Mouse (Mus musculus): ENCODE measurements around the gene 2310061I04Rik.
"Not testable (repeated sequence)": the region's sequence is repeated elsewhere in the genome, so short reads cannot be mapped to it uniquely, and the experiment has no call there.

2310061I04Rik gene

GRCm38 (mm10) chr17:35896781-35897643, at the start of gene 2310061I04Rik:
Gene 2310061I04Rik (minus strand): TSS chr17:35897431.
- DNase-seq (ENCODE audit: low read depth): peak; percentile 82

DNA sequence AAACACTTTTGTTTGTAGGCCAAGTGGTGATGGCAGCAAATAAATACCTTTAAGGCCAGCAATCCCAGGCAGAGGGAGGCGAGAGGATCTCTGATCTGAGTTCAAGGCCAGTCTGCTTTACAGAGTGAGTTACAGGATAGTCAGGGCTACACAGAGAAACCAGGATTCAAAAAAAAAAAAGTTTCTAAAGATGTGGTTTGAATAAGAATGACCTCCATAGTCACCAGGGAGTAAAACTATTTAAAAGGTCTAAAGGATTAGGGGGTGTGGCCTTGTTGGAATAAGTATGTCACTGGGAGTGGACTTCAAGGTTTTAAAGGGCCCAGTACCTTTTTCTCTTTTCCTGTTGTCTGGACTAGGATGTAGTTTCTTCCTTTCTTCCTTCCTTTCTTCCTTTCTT, 42.7 kb upstream of the 2310061I04Rik start:
- no peak for DNase-seq (ENCODE audit: low read depth)

DNA sequence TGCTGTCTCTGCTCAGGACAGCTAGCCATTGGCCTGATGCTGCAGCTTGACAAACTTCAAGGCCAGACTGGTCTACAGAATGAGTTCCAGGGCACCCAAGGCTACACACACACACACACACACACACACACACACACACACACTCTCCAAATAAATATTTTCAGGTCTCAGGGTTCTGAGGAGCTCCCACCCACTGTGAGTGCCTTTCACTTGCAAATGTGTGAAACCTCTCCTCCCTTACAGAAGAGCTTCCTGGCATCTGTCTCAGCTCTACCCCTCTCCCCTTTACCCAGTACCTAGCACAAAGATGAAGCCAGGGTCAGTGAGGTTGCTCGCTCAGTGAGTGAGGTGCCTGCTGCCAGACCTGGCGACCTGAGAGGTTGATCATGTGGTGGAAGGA, 41.9 kb upstream of the 2310061I04Rik start:
- no peak for DNase-seq (ENCODE audit: low read depth)

DNA sequence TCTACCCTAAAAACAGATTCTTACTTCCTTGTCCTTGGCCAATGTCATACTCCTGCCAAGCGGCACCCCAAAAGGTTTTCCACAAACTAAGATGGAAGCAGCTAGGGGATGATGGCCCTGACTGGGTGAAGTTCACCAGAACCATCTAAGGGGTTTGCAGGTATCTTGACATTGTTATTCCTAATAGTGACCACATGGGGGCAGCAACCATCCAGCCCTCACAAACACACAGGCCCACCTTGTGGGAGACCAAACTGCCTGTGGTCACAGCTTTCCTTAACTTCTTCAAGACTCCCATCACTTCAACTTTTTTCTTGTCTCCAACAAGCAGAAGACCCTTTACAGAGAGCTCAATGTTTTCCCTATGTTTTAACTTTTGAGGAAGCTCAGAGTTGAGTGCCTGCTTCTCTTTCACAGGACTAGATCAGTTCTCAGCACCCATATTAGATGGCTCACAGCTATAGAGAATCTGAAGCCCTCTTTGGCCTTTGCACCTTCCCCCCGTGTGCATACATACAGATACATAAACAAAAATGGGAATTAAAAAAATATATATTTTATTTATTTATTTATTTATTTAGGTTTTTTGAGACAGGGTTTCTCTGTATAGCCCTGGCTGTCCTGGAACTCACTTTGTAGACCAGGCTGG, 40.6 kb upstream of the 2310061I04Rik start:
- peak; percentile 54 for DNase-seq (ENCODE audit: low read depth)

GRCm38 (mm10) chr17:35935763-35936162, 38.5 kb upstream of the 2310061I04Rik start:
- DNase-seq (ENCODE audit: low read depth): not testable (repeated sequence)

DNA sequence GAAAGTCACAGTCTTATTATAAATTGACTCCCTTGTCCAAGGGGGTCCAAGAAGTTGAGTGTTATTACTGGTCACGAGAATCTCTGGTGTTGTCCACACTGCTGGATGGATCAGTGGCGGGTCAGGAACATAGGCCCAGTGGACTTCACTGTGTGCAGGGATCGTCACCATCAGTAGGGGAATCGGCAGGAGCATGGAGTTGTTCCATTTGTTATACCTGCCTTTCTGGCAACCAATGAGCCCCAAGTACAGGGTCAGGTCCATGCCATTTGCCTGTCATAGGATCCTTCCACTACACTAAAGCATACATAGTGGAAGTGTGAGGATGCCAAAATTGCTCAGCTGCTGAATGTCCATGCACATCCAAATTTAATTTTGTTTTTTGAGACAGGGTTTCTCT, 35.4 kb upstream of the 2310061I04Rik start:
- no peak for DNase-seq (ENCODE audit: low read depth)

DNA sequence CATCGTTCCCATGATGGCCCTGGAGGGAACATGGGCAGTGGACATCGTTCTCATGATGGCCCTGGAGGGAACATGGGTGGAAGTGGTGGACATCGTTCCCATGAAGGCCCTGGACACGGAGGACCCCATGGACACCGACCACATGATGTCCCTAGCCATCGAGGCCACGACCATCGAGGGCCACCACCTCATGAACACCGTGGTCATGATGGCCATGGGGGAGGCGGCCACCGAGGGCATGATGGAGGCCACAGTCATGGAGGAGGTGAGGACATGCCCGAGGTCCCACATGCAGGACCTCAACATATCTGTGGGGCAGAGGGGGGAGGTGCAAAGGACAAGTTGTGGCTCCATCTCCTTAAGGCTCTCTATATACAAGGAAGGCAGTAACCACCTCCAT, 33.4 kb upstream of the 2310061I04Rik start:
- DNase-seq (ENCODE audit: low read depth): no peak

DNA sequence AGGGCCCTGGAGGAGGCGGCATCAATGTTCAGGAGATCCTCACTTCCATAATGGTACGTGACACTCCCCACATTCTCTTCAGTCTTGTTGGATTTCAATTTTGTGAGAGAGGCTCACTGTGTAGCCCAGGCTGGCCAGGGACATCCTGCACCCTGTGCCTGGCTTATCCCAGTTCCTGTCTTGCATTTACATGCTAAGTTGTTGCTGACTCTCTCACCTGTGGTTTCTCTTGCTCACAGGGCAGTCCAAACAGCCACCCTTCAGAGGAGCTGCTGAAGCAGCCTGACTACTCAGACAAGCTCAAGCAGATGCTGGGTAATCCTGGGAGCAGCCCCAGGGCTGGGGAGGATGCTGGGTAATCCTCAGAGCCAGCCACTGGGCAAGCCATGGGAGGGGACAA, 32.3 kb upstream of the 2310061I04Rik start:
- no peak for DNase-seq (ENCODE audit: low read depth)

DNA sequence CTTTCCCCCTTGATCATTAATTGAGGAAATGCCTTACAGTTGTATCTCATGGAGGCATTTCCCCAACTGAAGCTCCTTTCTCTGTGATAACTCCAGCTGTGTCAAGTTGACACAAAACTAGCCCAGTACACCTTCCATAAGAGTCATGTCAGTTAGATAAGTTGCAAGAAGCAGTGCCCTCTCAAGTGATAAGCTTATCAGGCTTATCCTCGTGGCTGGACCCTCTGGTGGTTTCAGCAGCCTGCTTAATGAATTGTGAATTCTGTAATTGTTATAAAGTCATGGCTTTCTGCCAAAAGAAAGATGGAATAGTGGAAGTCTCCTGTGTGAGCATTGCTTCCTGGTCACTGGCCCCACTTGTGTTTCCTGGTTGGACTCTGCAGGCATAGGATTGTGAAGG, 30.2 kb upstream of the 2310061I04Rik start:
- peak; percentile 49 for DNase-seq (ENCODE audit: low read depth)

GRCm38 (mm10) chr17:35923281-35923680, 26.1 kb upstream of the 2310061I04Rik start:
- no peak for DNase-seq (ENCODE audit: low read depth)

GRCm38 (mm10) chr17:35922566-35922965, 25.3 kb upstream of the 2310061I04Rik start:
- no peak for DNase-seq (ENCODE audit: low read depth)

- no peak for DNase-seq (ENCODE audit: low read depth)
Observed at GRCm38 (mm10) chr17:35921710-35922109, 24.5 kb upstream of the 2310061I04Rik start.

DNA sequence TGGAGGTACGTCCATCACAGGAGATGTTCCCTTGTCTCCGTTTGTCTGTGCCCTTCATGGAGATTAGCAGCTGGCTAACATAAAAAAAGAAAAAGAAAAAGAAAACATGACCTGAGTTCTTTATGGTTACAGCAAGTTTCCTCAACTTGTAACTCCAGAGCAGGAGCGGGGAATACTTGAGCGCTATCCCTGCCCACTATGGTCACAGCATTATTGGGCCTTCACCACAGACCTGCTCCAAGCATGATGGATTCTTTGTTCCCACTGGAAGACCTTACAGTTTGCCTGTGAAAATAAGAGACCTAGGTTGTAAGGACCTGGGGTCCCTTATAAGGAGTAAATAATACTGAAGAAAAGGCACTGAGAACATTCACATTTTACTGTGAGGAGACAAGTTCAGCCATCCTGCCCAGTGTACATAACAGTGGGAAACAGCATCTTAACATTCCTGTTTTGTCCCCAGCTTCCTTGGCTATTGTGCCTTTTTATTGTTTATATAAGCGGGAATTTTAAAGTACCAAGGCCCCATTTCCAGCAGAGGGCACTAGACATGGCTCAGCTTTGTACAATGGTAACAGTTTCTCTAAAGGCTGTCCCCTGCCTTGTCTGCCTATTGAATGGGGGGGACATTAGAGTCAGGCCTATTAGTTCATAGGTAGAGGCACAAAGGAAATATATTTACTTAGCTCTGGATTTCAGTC, 23.8 kb upstream of the 2310061I04Rik start:
- DNase-seq (ENCODE audit: low read depth): no peak

- DNase-seq (ENCODE audit: low read depth): no peak
Observed at GRCm38 (mm10) chr17:35920384-35920783, 23.2 kb upstream of the 2310061I04Rik start.

- peak; percentile 77 for DNase-seq (ENCODE audit: low read depth)
Observed at GRCm38 (mm10) chr17:35919864-35920301, 22.7 kb upstream of the 2310061I04Rik start.

DNA sequence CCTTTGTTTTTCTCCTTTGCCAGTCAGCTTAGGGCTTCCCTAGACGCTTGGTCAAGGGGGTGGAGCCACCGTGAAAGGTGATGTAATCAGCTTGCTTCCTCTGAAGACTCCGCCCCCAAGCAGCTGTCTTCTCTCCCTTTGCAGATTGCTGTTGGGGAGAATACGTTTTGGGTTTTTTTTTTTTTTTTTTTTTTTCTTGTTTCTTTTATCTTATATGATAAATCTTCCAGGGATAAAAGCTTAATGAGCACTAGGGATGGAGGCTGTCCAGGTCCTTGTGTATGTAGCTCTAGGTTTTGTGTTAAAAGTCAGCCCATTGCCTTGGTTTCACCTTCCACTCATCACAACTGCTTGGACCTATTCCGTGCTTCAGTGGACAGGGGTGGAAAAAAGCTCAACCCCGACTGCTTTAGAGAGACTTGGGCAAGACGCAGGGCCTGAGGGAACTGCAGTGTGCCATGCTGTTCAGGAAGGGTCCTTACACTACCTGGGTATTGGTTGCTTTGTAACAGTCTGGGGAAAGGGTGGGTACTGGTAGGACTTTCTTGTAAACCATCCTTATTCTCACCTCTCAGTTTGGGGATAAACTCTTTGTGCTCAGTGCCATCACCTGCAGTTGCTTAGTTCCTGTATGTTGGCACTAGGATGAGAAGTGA, 22.0 kb upstream of the 2310061I04Rik start:
- DNase-seq (ENCODE audit: low read depth): peak; percentile 99

DNA sequence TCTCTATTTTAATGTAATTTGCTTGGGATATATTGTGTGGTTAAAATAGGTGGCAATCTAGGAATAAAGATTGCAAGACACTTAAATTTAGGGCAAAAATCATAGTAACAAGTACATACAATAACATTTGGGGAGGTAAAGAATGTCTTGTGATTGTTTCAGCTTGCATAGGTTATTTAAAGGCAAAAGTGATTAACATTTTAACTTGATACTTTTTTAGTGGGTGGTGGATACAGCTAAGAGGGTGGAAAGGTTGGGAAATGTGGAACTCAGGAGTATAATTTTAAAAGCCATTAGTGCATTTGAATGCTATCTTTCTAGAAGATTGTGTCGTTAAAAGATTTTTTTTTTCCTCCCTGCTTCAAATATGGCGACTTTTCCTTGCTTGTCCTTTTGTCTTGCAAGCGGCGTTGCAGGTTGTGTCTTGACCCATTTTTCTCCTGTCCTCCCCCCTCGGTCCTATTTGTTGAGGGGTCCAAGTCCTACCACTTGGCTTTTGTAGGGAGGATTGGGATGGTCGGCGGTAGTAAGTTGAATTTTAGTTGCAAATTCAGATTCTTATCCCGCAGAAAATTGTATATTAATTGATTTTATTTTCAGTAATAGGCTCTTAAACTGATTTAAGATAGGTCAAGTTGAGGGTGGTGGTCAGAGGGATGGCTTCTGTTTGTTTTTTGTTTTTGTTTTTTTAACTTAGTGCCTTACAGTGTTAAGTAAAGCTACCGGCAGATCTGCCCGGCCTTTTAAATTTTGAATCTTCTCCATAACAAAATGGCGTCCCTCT, 21.2 kb upstream of the 2310061I04Rik start:
- DNase-seq (ENCODE audit: low read depth): peak; percentile 61

DNA sequence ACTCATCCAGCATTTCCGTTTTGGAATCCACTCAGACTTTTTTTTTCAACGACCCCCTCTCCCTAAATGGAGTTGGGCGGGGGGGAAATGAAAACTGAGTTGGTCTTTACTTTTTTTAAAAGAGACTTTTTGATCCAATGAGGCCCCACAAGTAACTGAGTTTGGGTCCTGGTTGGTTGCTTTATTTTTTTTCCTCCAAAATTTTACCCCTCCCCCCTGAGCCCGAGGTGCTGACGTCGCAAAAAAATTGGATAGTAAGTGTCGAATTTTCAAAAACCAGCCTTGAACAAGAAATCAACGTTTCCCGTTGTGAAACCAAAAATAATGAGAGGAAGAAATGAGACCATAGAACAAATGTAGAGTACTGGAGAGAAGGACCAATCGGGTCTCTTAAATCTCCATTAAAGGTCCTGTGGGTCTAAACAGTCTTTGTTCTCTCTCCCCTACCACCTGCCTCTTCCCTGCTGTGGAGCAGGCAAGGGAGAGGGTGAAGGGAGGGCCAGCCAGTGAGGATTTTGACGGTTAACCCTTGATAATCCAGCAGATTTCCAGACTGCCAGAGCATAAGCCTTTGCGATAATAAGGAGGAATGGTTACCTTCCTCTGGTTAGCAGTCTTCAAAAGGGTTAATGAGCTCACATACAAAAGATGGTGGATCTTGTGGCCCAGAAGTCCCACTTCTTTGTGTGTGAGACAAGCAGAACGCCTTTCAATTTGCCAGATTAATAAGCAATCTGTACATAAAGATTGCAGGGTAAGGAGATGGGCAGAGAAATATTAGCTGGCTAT, 20.4 kb upstream of the 2310061I04Rik start:
- peak; percentile 63 for DNase-seq (ENCODE audit: low read depth)

DNA sequence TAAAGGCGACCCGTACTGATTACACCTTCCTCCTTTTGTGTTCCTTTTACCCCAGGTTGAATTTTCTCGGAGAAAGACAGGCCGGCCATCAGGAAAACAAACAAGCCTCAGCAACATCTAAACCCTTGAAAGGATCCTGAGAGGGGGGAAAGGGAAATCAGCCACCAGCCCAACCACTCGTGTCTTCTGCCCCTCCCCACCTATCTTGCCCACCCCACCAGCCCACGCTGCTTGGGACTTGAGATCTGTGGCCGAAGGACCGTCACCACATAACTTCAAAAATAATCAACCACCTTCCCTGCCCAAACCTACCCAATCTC, 19.9 kb upstream of the 2310061I04Rik start:
- DNase-seq (ENCODE audit: low read depth): no peak

- DNase-seq (ENCODE audit: low read depth): peak; percentile 96
Observed at GRCm38 (mm10) chr17:35916297-35917142, 19.3 kb upstream of the 2310061I04Rik start, which contains the start of the genes Mrps18b and Ppp1r10. Gene Mrps18b (minus strand): TSS chr17:35916389. Gene Ppp1r10 (plus strand): TSS chr17:35916434.

Data from c-Kit-positive CD71-positive TER-119-negative erythroid progenitor cells, embryonic 14.5 days (primary cell).